Mouse (Mus musculus) lung, postnatal 0 days (tissue): Measurements from ENCODE around the gene Fhl2.

Source experiments
- CTCF ChIP-seq: IDR thresholded peaks from 2 replicates; pipeline ENCODE4 v1.5.1; 2016; ENCODE audit warnings: antibody characterized with exemption, mild to moderate bottlenecking
- EP300 ChIP-seq: IDR thresholded peaks from 2 replicates; pipeline ENCODE4 v1.6.1; 2016; ENCODE audit warnings: antibody characterized with exemption, mild to moderate bottlenecking, control low read depth

GRCm38 (mm10) chr1:43224943-43225342, 28.2 kb upstream of the Fhl2 start:
- TF ChIP-seq EP300, result no peak
- TF ChIP-seq CTCF, result no peak
